Comparison of ENCODE assay signal across 22 mouse cellular contexts in genomic region chr5:34372541-34372940, GRCm38 (mm10). TPM values are rescaled to one million over a fixed set of nuclear protein-coding genes. Genes with fewer than 3 reads are reported as not detected.
DNase-seq lines count a peak whose midpoint lies in the region; ATAC-seq and TF ChIP-seq lines count a peak whose summit lies in the region.
"Had no signal": no experiment of that assay in that cellular context is flagged by ENCODE, and none has a peak within 500 bp of the region (broad histone marks: within the 10 kb centered on the region; RNA-seq: fewer than 3 reads in every experiment).

No protein-coding gene starts in this region.

- no peak overlapping the region for H3K4me3 ChIP-seq in forebrain, embryonic 16.5 days (replicated peaks; ENCODE audit: low read length)
- no peak overlapping the region for H3K4me3 ChIP-seq in forebrain, embryonic 12.5 days (replicated peaks)
- H3K4me3 ChIP-seq in liver, embryonic 12.5 days = no peak overlapping the region
- no peak overlapping the region for H3K4me3 ChIP-seq in embryonic facial prominence, embryonic 14.5 days (ENCODE audit: low read depth, low read length)
- H3K4me3 ChIP-seq in myocyte = no peak overlapping the region
- H3K4me3 ChIP-seq: forebrain, embryonic 10.5 days; heart, adult 2 months had no signal

- peaks cover 19% of the 10 kb centered on the region for H3K4me1 ChIP-seq in forebrain, embryonic 16.5 days (replicated peaks; ENCODE audit: control insufficient read depth, insufficient read depth, low read length)
- H3K4me1 ChIP-seq in forebrain, embryonic 12.5 days = peaks cover 21% of the 10 kb centered on the region
- H3K4me1 ChIP-seq in liver, embryonic 12.5 days = peaks cover 39% of the 10 kb centered on the region
- H3K4me1 ChIP-seq in embryonic facial prominence, embryonic 14.5 days (ENCODE audit: control insufficient read depth, insufficient read depth, low read length) = peaks cover 14% of the 10 kb centered on the region

- H3ac ChIP-seq in myocyte (ENCODE audit: control insufficient read depth, insufficient read length) = no peak overlapping the region

- DNase-seq in liver = no peak
- DNase-seq in embryonic facial prominence, embryonic 14.5 days (ENCODE audit: low spot score) = no peak
- DNase-seq in ovary, adult 18-20 months (ENCODE audit: low spot score) = no peak
- DNase-seq: adrenal gland, postnatal 14 days; cerebellum, adult 11 months; cerebellum, postnatal 14 days; gastrocnemius, postnatal 14 days; heart, adult 2 months; heart, postnatal 36 days; kidney, adult 8-10 months; kidney, postnatal 25 days; lung, postnatal 10 days; right cerebral cortex, postnatal 14 days; spleen, adult 18-20 months; thymus, postnatal 36 days had no signal

- no peaks in the 10 kb centered on the region for H3K27me3 ChIP-seq in forebrain, embryonic 16.5 days (replicated peaks; ENCODE audit: control insufficient read depth, insufficient read depth, low read length)
- H3K27me3 ChIP-seq in forebrain, embryonic 12.5 days = no peaks in the 10 kb centered on the region
- no peaks in the 10 kb centered on the region for H3K27me3 ChIP-seq in liver, embryonic 12.5 days (replicated peaks)
- no peaks in the 10 kb centered on the region for H3K27me3 ChIP-seq in embryonic facial prominence, embryonic 14.5 days (replicated peaks; ENCODE audit: control insufficient read depth, insufficient read depth, low read length)
- no peaks in the 10 kb centered on the region for H3K27me3 ChIP-seq in myocyte (ENCODE audit: control insufficient read depth, insufficient read depth, insufficient read length)

- no peak overlapping the region for H3K27ac ChIP-seq in forebrain, embryonic 16.5 days (ENCODE audit: low read length)
- no peak overlapping the region for H3K27ac ChIP-seq in forebrain, embryonic 12.5 days
- H3K27ac ChIP-seq in liver, embryonic 12.5 days = no peak overlapping the region
- no peak overlapping the region for H3K27ac ChIP-seq in embryonic facial prominence, embryonic 14.5 days (replicated peaks; ENCODE audit: low read depth, low read length)
- H3K27ac ChIP-seq: forebrain, embryonic 10.5 days; heart, adult 2 months had no signal

- ATAC-seq in forebrain, embryonic 16.5 days = no peak
- ATAC-seq in forebrain, embryonic 12.5 days (ENCODE audit: low FRiP score) = no peak
- ATAC-seq in liver, embryonic 12.5 days = no peak
- ATAC-seq in embryonic facial prominence, embryonic 14.5 days (ENCODE audit: low read depth) = no peak
- ATAC-seq: inflammation-experienced regulatory T-cells, adult 6 months had no signal

- no peak overlapping the region for H3K9ac ChIP-seq in forebrain, embryonic 16.5 days (replicated peaks; ENCODE audit: low read depth, low read length)
- no peak overlapping the region for H3K9ac ChIP-seq in forebrain, embryonic 12.5 days
- H3K9ac ChIP-seq in liver, embryonic 12.5 days = no peak overlapping the region
- no peak overlapping the region for H3K9ac ChIP-seq in embryonic facial prominence, embryonic 14.5 days (ENCODE audit: low read depth, low read length)

- no peaks in the 10 kb centered on the region for H3K36me3 ChIP-seq in forebrain, embryonic 16.5 days (ENCODE audit: control insufficient read depth, insufficient read depth)
- no peaks in the 10 kb centered on the region; the same call in 1 of the 2 replicates for H3K36me3 ChIP-seq in forebrain, embryonic 12.5 days (replicated peaks)
- peaks cover 3% of the 10 kb centered on the region for H3K36me3 ChIP-seq in liver, embryonic 12.5 days
- no peaks in the 10 kb centered on the region for H3K36me3 ChIP-seq in embryonic facial prominence, embryonic 14.5 days (ENCODE audit: control insufficient read depth, insufficient read depth, low read length)
- no peaks in the 10 kb centered on the region for H3K36me3 ChIP-seq in myocyte (ENCODE audit: control insufficient read depth, insufficient read depth)

- H3K9me3 ChIP-seq in forebrain, embryonic 16.5 days (ENCODE audit: control insufficient read depth, low read length) = no peaks in the 10 kb centered on the region
- no peaks in the 10 kb centered on the region for H3K9me3 ChIP-seq in forebrain, embryonic 12.5 days
- no peaks in the 10 kb centered on the region for H3K9me3 ChIP-seq in liver, embryonic 12.5 days (replicated peaks)
- H3K9me3 ChIP-seq in embryonic facial prominence, embryonic 14.5 days (ENCODE audit: control insufficient read depth, low read length) = no peaks in the 10 kb centered on the region
- H3K9me3 ChIP-seq: forebrain, embryonic 10.5 days; G1E had no signal

- no peak for TF ChIP-seq POLR2A in myocyte (IDR thresholded peaks at IDR 0.05; ENCODE audit: insufficient read length, low read depth)

- 0 out of 2 replicates have a peak overlapping the region, but pooled peaks have one; percentile 3 for H3K4me2 ChIP-seq in forebrain, embryonic 16.5 days (ENCODE audit: low read length)
- H3K4me2 ChIP-seq in forebrain, embryonic 12.5 days = no peak overlapping the region
- H3K4me2 ChIP-seq in liver, embryonic 12.5 days = peak overlapping the region; percentile 2; the same call in 1 of the 2 replicates
- H3K4me2 ChIP-seq in embryonic facial prominence, embryonic 14.5 days (ENCODE audit: low read depth, low read length) = peak overlapping the region; percentile 24; the same call in 1 of the 2 replicates
- H3K4me2 ChIP-seq in myocyte (ENCODE audit: low read depth) = peak overlapping the region; percentile 30

- peaks cover 72% of the 10 kb centered on the region for H3K79me2 ChIP-seq in myocyte (ENCODE audit: control insufficient read depth, insufficient read depth)

TF ChIP-seq in myocyte, 11 proteins besides CTCF, POLR2A, EP300 and RAD21:
- no peak for TF ChIP-seq SRF (IDR thresholded peaks at IDR 0.05; ENCODE audit: control insufficient read depth, insufficient read length, low read depth)
- no peak for TF ChIP-seq MYOG (IDR thresholded peaks at IDR 0.05; ENCODE audit: control insufficient read depth in 1 of 3, insufficient read depth in 1 of 3, insufficient read length in 2 of 3, low read depth in 2 of 3)
- no peak for TF ChIP-seq TCF12 (IDR thresholded peaks at IDR 0.05; ENCODE audit: insufficient read depth, poor library complexity, severe bottlenecking)
- TF ChIP-seq CEBPB (IDR thresholded peaks at IDR 0.05; ENCODE audit: insufficient read depth, poor library complexity, severe bottlenecking) = no peak
- TF ChIP-seq E2F4 (IDR thresholded peaks at IDR 0.05; ENCODE audit: insufficient read depth) = no peak
- TF ChIP-seq TCF3 (IDR thresholded peaks at IDR 0.05; ENCODE audit: insufficient read length, low read depth) = no peak
- no peak for TF ChIP-seq USF1 (IDR thresholded peaks at IDR 0.05; ENCODE audit: low read depth)
- no peak for TF ChIP-seq REST (IDR thresholded peaks at IDR 0.05; ENCODE audit: insufficient read depth, insufficient read length)
- TF ChIP-seq MAX (IDR thresholded peaks at IDR 0.05; ENCODE audit: low read depth) = no peak
- no peak for TF ChIP-seq MYOD1 (IDR thresholded peaks at IDR 0.05; ENCODE audit: control insufficient read depth in 1 of 3, insufficient read length in 2 of 3, low read depth in 2 of 3)
- TF ChIP-seq POLR2AphosphoS2 (IDR thresholded peaks at IDR 0.05; ENCODE audit: insufficient read length, low read depth) = no peak

RNA-seq across cellular contexts. Expression of gene Fam193a, which starts 2.8 kb away (rescaled TPM):
- 16.3 and 17.1 TPM in 2 replicates for polyA plus RNA-seq in forebrain, embryonic 16.5 days (2015; fragmentation: Nextera tagmentation; extraction: Ambion mirVana)
- polyA plus RNA-seq in forebrain, embryonic 12.5 days (2016; fragmentation: Nextera tagmentation; extraction: Ambion mirVana) = 17.8 and 19.9 TPM in 2 replicates
- 4.9 and 5.1 TPM in 2 replicates for polyA plus RNA-seq in liver, embryonic 12.5 days (2016; fragmentation: Nextera tagmentation; extraction: Ambion mirVana)
- polyA plus RNA-seq in embryonic facial prominence, embryonic 14.5 days (2014; fragmentation: Nextera tagmentation; extraction: Ambion mirVana) = 15.2 and 15.7 TPM in 2 replicates
- 12.7 TPM for polyA plus RNA-seq in myocyte (2012; fragmentation: generic; extraction: Trizol)

RNA-seq across cellular contexts. Expression of gene Rnf4, which starts 36.5 kb away (rescaled TPM):
- polyA plus RNA-seq in forebrain, embryonic 16.5 days (2015; fragmentation: Nextera tagmentation; extraction: Ambion mirVana) = 150 and 153 TPM in 2 replicates
- 178 and 180 TPM in 2 replicates for polyA plus RNA-seq in forebrain, embryonic 12.5 days (2016; fragmentation: Nextera tagmentation; extraction: Ambion mirVana)
- 111 TPM in 2 replicates for polyA plus RNA-seq in liver, embryonic 12.5 days (2016; fragmentation: Nextera tagmentation; extraction: Ambion mirVana)
- polyA plus RNA-seq in embryonic facial prominence, embryonic 14.5 days (2014; fragmentation: Nextera tagmentation; extraction: Ambion mirVana) = 147 and 162 TPM in 2 replicates
- 78.2 TPM for polyA plus RNA-seq in myocyte (2012; fragmentation: generic; extraction: Trizol)
